Mouse (Mus musculus): ENCODE measurements around the gene Mrpl9. TPM values are rescaled to one million over a fixed set of nuclear protein-coding genes. Genes with fewer than 3 reads are reported as not detected.

The Mrpl9 gene
- polyA plus RNA-seq, 1 experiment from 2014 or later = 47.6 TPM

DNA sequence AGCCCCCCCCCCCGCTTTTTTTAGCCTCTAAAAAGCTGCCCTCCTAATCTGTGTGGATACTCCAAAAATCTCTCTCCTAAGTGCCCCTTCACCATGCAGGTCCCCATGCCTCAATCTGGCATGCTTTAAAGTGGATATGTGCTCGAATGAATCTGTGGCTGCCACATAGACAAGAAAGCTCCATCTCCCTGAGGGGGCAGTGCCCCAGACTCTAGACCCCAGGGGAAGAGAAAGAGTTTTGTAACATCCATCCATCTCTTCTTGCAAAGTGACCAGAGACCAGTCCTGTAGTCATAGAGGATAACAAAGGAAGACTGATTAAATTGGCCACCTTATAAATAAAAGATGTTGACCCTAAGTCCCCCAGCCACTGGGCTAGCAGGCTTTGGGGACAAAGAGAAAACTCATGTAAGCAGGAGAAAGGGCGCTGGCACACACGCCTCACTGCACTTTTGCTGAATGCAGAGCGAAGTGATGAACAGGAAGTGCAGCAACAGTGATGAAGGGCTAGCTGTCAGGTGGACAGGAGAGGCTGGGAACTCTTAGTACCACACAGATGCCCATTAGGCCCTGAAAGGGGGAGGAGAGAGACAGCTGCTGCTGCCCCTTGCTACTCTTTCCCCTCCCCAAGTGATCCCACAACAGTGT, 43.3 kb upstream of the Mrpl9 start:
- Histone ChIP-seq H3K36me3 (ENCODE audit: control insufficient read depth, insufficient read depth, low read length) (no peaks in the 10 kb centered on the region), H3K9me3 (ENCODE audit: control insufficient read depth, low read length) (no peaks in the 10 kb centered on the region), H3K4me1 (replicated peaks; ENCODE audit: control insufficient read depth, insufficient read depth) (no peaks in the 10 kb centered on the region), H3K9ac (ENCODE audit: low read length) (no peak overlapping the region), H3K4me3 (ENCODE audit: low read depth, low read length) (no peak overlapping the region), H3K4me2 (replicated peaks; ENCODE audit: low read depth) (no peak overlapping the region), H3K27ac (replicated peaks) (no peak overlapping the region), H3K27me3 (ENCODE audit: control insufficient read depth, insufficient read depth, low read length) (no peaks in the 10 kb centered on the region)
- WGBS = 50% methylated on average over 5 of the region's 5 CpGs
- TF ChIP-seq EP300 (optimal IDR thresholded peaks at IDR 0.05) = no peak
- no peak for TF ChIP-seq CTCF (IDR thresholded peaks at IDR 0.05; ENCODE audit: low read depth)
- ATAC-seq (ENCODE audit: low FRiP score, low TSS enrichment) = no peak
- no peak for DNase-seq (ENCODE audit: low spot score)

GRCm38 (mm10) chr3:94402451-94402850, 40.7 kb upstream of the Mrpl9 start:
- H3K27me3 ChIP-seq (ENCODE audit: control insufficient read depth, insufficient read depth, low read length) = no peaks in the 10 kb centered on the region
- WGBS = 63% methylated on average over 8 of the region's 8 CpGs
- no peaks in the 10 kb centered on the region for H3K4me1 ChIP-seq (replicated peaks; ENCODE audit: control insufficient read depth, insufficient read depth)
- no peak for DNase-seq (ENCODE audit: low spot score)
- H3K9ac ChIP-seq (ENCODE audit: low read length) = no peak overlapping the region
- no peaks in the 10 kb centered on the region for H3K36me3 ChIP-seq (ENCODE audit: control insufficient read depth, insufficient read depth, low read length)
- no peak overlapping the region for H3K27ac ChIP-seq (replicated peaks)
- no peak overlapping the region for H3K4me3 ChIP-seq (ENCODE audit: low read depth, low read length)
- no peak overlapping the region for H3K4me2 ChIP-seq (replicated peaks; ENCODE audit: low read depth)
- ATAC-seq (ENCODE audit: low FRiP score, low TSS enrichment) = no peak
- H3K9me3 ChIP-seq (ENCODE audit: control insufficient read depth, low read length) = no peaks in the 10 kb centered on the region
- TF ChIP-seq EP300 (optimal IDR thresholded peaks at IDR 0.05) (no peak), CTCF (IDR thresholded peaks at IDR 0.05; ENCODE audit: low read depth) (no peak)

DNA sequence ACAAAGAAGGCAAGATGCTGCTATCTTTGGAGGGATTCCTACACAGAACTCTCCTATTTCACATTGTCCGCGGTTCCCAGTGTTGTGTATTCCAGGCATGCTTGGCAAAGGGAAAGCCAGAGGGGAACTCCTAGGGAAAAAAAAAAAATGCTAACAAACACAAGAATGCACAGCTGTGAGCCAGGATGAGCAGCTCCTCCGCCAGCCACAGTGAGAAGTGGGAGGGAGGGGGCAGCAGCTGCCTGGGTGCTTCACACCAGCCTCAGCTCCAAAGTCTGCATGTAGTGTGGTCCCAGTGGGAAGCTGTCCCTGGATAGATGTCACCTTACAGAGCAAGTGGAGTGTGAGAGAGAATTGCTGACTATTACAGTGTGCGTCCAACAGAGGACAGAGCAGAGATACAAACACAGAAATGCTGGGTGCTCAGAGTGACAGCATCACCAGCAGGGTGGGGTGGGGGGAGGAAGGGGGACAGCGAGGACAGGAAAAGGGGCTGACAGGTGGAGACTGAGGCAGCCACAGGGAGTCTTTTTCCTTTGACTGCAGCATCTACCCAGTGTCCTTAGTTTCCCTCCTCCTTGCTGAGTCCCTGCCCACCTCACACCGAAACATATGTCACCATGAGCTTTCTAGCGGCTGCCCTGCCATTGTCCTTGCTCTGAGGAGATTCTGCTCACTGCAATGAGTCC, 38.6 kb upstream of the Mrpl9 start:
- DNase-seq (ENCODE audit: low spot score) (no peak), ATAC-seq (ENCODE audit: low FRiP score, low TSS enrichment) (0 out of 2 replicates have a peak, but pooled peaks have one; percentile 27)
- Histone ChIP-seq H3K9me3 (ENCODE audit: control insufficient read depth, low read length) (no peaks in the 10 kb centered on the region), H3K27me3 (ENCODE audit: control insufficient read depth, insufficient read depth, low read length) (no peaks in the 10 kb centered on the region), H3K4me3 (ENCODE audit: low read depth, low read length) (no peak overlapping the region), H3K36me3 (ENCODE audit: control insufficient read depth, insufficient read depth, low read length) (no peaks in the 10 kb centered on the region), H3K4me1 (replicated peaks; ENCODE audit: control insufficient read depth, insufficient read depth) (no peaks in the 10 kb centered on the region), H3K27ac (replicated peaks) (no peak overlapping the region), H3K4me2 (replicated peaks; ENCODE audit: low read depth) (no peak overlapping the region), H3K9ac (ENCODE audit: low read length) (no peak overlapping the region)
- WGBS = 22% methylated on average over 7 of the region's 7 CpGs
- TF ChIP-seq EP300 (optimal IDR thresholded peaks at IDR 0.05) = no peak
- no peak for TF ChIP-seq CTCF (IDR thresholded peaks at IDR 0.05; ENCODE audit: low read depth)

DNA sequence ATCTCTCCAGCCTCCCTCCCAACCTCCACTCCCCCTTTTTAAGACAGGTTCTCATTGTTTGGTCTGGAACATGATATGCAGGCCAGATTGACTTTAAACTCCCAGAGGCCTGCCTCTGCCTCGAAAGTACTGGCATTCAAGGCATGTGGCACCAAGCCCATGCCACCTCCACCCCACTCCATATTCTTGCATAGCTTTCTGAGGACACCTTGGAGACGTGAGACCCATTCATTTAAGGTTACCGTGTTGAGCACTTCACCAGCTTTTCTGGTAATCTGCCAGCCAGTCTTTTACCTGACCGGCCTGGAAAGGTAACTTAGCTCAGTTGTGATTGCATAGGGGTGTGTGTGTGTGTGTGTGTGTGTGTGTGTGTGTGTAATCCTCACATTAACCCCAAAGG, 37.6 kb upstream of the Mrpl9 start:
- Histone ChIP-seq H3K4me3 (ENCODE audit: low read depth, low read length) (no peak overlapping the region), H3K4me2 (replicated peaks; ENCODE audit: low read depth) (no peak overlapping the region), H3K9ac (ENCODE audit: low read length) (no peak overlapping the region), H3K9me3 (ENCODE audit: control insufficient read depth, low read length) (no peaks in the 10 kb centered on the region), H3K4me1 (replicated peaks; ENCODE audit: control insufficient read depth, insufficient read depth) (no peaks in the 10 kb centered on the region), H3K36me3 (ENCODE audit: control insufficient read depth, insufficient read depth, low read length) (no peaks in the 10 kb centered on the region), H3K27me3 (ENCODE audit: control insufficient read depth, insufficient read depth, low read length) (no peaks in the 10 kb centered on the region), H3K27ac (replicated peaks) (no peak overlapping the region)
- DNase-seq (ENCODE audit: low spot score) = no peak
- WGBS = 54% methylated on average over 4 of the region's 4 CpGs
- no peak for TF ChIP-seq EP300 (optimal IDR thresholded peaks at IDR 0.05)
- no peak for TF ChIP-seq CTCF (IDR thresholded peaks at IDR 0.05; ENCODE audit: low read depth)
- no peak for ATAC-seq (ENCODE audit: low FRiP score, low TSS enrichment)

DNA sequence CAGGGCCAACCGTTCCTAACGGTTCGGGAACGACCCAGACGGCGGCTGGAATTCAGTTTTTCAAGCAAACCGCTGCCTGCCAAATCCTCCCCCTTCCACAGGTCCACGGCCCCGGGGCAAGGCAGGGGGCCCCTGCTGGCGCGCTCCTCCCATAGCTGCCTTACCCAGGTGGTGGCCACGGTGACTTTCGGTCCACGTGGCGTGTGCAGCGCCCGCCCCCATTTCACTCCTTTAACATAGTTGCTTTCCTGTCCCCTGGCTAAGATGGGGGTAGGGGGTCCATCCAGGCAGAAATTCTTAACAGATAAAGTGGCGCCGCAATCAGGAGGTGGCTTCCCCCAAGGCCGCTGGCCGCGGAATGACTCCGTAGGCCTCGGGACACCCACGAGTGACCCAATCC, 30.6 kb upstream of the Mrpl9 start:
- peak; percentile 21; the same call in 1 of the 2 replicates for ATAC-seq (ENCODE audit: low FRiP score, low TSS enrichment)
- Histone ChIP-seq H3K4me3 (ENCODE audit: low read depth, low read length) (peak overlapping the region; percentile 44), H3K9me3 (ENCODE audit: control insufficient read depth, low read length) (no peaks in the 10 kb centered on the region), H3K27me3 (ENCODE audit: control insufficient read depth, insufficient read depth, low read length) (no peaks in the 10 kb centered on the region), H3K27ac (replicated peaks) (no peak overlapping the region), H3K4me1 (replicated peaks; ENCODE audit: control insufficient read depth, insufficient read depth) (peaks cover 4% of the 10 kb centered on the region; the same call in 1 of the 2 replicates), H3K36me3 (ENCODE audit: control insufficient read depth, insufficient read depth, low read length) (no peaks in the 10 kb centered on the region), H3K9ac (ENCODE audit: low read length) (peak overlapping the region; percentile 38; the same call in 1 of the 2 replicates), H3K4me2 (replicated peaks; ENCODE audit: low read depth) (peak overlapping the region; percentile 77)
- WGBS = 5% methylated on average over 25 of the region's 25 CpGs
- no peak for DNase-seq (ENCODE audit: low spot score)
- TF ChIP-seq CTCF (IDR thresholded peaks at IDR 0.05; ENCODE audit: low read depth) (no peak), EP300 (optimal IDR thresholded peaks at IDR 0.05) (no peak)
